Comparison of ENCODE assay signal across 9 mouse cellular contexts in the genomic region with DNA sequence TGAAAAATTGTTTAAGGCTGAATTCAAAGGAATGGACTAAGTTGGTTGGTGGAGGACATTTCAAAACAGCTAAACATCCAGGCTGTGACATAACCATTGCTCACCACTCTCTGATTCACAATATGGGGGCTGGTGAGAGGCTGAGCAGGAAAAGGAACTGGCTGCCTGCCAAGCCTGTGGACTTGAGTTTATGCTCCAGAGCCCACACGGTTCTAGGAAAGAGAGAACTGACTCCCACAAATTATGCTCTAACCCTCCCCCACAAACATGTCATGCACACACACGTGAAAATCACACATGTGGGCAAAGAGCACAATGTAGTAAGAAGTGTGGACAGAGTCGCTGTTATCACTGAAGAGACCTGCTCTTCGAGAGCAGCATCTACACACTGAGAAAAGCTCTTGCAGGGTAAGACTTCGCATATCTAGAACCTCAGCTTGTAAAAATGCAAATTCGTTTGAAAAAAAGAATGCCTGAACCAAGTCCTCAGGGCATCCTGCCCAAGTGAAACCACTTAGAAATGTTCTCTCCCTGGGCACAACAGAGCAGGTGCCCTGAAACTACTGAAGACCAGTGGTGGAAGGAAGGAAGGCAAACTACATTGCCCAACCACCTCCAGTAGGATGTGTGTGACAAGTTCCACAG.
DNase-seq lines count a peak whose midpoint lies in the region; ATAC-seq lines count a peak whose summit lies in the region.
"Had no signal": no experiment of that assay in that cellular context is flagged by ENCODE, and none has a peak within 500 bp of the region (broad histone marks: within the 10 kb centered on the region; RNA-seq: fewer than 3 reads in every experiment).

No protein-coding gene starts in this region.

- peak; percentile 10 for DNase-seq in kidney, adult 11 months
- peak; percentile 39 for DNase-seq in adrenal gland, adult 8-10 months
- DNase-seq in kidney, postnatal 14 days = peak; percentile 34
- peak; percentile 24 to 30 for DNase-seq in lung, postnatal 4 days
- DNase-seq in neural tube, embryonic 10.5 days (ENCODE audit: extremely low spot score, low spot score) = no peak
- DNase-seq in forebrain, embryonic 11.5 days (ENCODE audit: low spot score) = no peak
- no peak for DNase-seq in cerebellum, postnatal 4 days (ENCODE audit: low spot score in 2 of 2)

- no peaks in the 10 kb centered on the region for H3K36me3 ChIP-seq in kidney, embryonic 15.5 days
- no peaks in the 10 kb centered on the region for H3K36me3 ChIP-seq in forebrain, embryonic 11.5 days (ENCODE audit: control insufficient read depth, insufficient read depth, low read length)
- H3K36me3 ChIP-seq: embryonic facial prominence, embryonic 13.5 days had no signal

- no peak overlapping the region for H3K27ac ChIP-seq in kidney, embryonic 15.5 days
- H3K27ac ChIP-seq in forebrain, embryonic 11.5 days (ENCODE audit: low read depth, low read length) = no peak overlapping the region
- H3K27ac ChIP-seq: embryonic facial prominence, embryonic 13.5 days had no signal

- H3K27me3 ChIP-seq in kidney, embryonic 15.5 days = no peaks in the 10 kb centered on the region
- no peaks in the 10 kb centered on the region for H3K27me3 ChIP-seq in forebrain, embryonic 11.5 days (ENCODE audit: control insufficient read depth, insufficient read depth, low read length)
- H3K27me3 ChIP-seq: embryonic facial prominence, embryonic 13.5 days had no signal

- H3K4me2 ChIP-seq in kidney, embryonic 15.5 days = no peak overlapping the region
- H3K4me2 ChIP-seq in forebrain, embryonic 11.5 days (ENCODE audit: low read depth, low read length, severe bottlenecking) = no peak overlapping the region
- H3K4me2 ChIP-seq: embryonic facial prominence, embryonic 13.5 days had no signal

- no peaks in the 10 kb centered on the region for H3K4me1 ChIP-seq in kidney, embryonic 15.5 days
- H3K4me1 ChIP-seq in forebrain, embryonic 11.5 days (replicated peaks; ENCODE audit: control insufficient read depth, insufficient read depth, low read length) = no peaks in the 10 kb centered on the region
- H3K4me1 ChIP-seq: embryonic facial prominence, embryonic 13.5 days had no signal

- no peak; the same call in 1 of the 2 replicates for ATAC-seq in kidney, embryonic 15.5 days (replicated peaks; ENCODE audit: low FRiP score)
- ATAC-seq in forebrain, embryonic 11.5 days (replicated peaks; ENCODE audit: low FRiP score) = no peak

- no peak overlapping the region for H3K4me3 ChIP-seq in kidney, embryonic 15.5 days (replicated peaks)
- H3K4me3 ChIP-seq in forebrain, embryonic 11.5 days (ENCODE audit: low read depth, low read length) = no peak overlapping the region
- H3K4me3 ChIP-seq: embryonic facial prominence, embryonic 13.5 days had no signal

- no peaks in the 10 kb centered on the region for H3K9me3 ChIP-seq in kidney, embryonic 15.5 days (replicated peaks)
- H3K9me3 ChIP-seq in forebrain, embryonic 11.5 days (ENCODE audit: control insufficient read depth, low read length) = no peaks in the 10 kb centered on the region
- H3K9me3 ChIP-seq: embryonic facial prominence, embryonic 13.5 days had no signal

- WGBS in kidney, embryonic 15.5 days = 49% methylated on average over 6 of the region's 6 CpGs
- WGBS in forebrain, embryonic 11.5 days = 85% methylated on average over 6 of the region's 6 CpGs

- H3K9ac ChIP-seq in kidney, embryonic 15.5 days = no peak overlapping the region
- no peak overlapping the region for H3K9ac ChIP-seq in forebrain, embryonic 11.5 days (ENCODE audit: low read length)
- H3K9ac ChIP-seq: embryonic facial prominence, embryonic 13.5 days had no signal

Comparison
In these comparisons a context has a peak if more than half of its experiments do, and no peak if none do; other contexts are left out.
1. DNase-seq: peak in kidney, adult 11 months (single experiment), adrenal gland, adult 8-10 months (single experiment), kidney, postnatal 14 days (single experiment) and lung, postnatal 4 days (2 of 2); none in neural tube, embryonic 10.5 days (single experiment), forebrain, embryonic 11.5 days (single experiment) and cerebellum, postnatal 4 days (0 of 2).